Mouse (Mus musculus) cerebellum, adult 8-10 months (tissue): Measurements from ENCODE around the gene Rin3.

Source experiments
- DNase-seq: peaks from one replicate; pipeline ENCODE4 v3.0.0; 2022

Rin3 gene

GRCm38 (mm10) chr12:102342147-102342546 lies 59.3 kb downstream of the Rin3 start:
- no peak for DNase-seq

- no peak for DNase-seq
Observed at GRCm38 (mm10) chr12:102342602-102343001, 59.8 kb downstream of the Rin3 start.

GRCm38 (mm10) chr12:102345031-102345815 lies 62.4 kb downstream of the Rin3 start:
- no peak for DNase-seq

GRCm38 (mm10) chr12:102346507-102346906 lies 63.7 kb downstream of the Rin3 start:
- DNase-seq: peak; percentile 13

GRCm38 (mm10) chr12:102348447-102348846 lies 65.6 kb downstream of the Rin3 start:
- no peak for DNase-seq

- no peak for DNase-seq
Observed at GRCm38 (mm10) chr12:102350997-102351396, 68.1 kb downstream of the Rin3 start.

- no peak for DNase-seq
Observed at GRCm38 (mm10) chr12:102354126-102354984, 71.5 kb downstream of the Rin3 start.

- DNase-seq: no peak
Observed at GRCm38 (mm10) chr12:102355784-102356183, 72.9 kb downstream of the Rin3 start.

- no peak for DNase-seq
Observed at GRCm38 (mm10) chr12:102356781-102357180, 73.9 kb downstream of the Rin3 start.

- no peak for DNase-seq
Observed at GRCm38 (mm10) chr12:102359390-102359789, 76.5 kb downstream of the Rin3 start.

GRCm38 (mm10) chr12:102361189-102362161 lies 78.6 kb downstream of the Rin3 start:
- peak; percentile 10 for DNase-seq

- DNase-seq: no peak
Observed at GRCm38 (mm10) chr12:102365016-102365415, 82.2 kb downstream of the Rin3 start.

GRCm38 (mm10) chr12:102366126-102366816 lies 83.4 kb downstream of the Rin3 start:
- no peak for DNase-seq

- no peak for DNase-seq
Observed at GRCm38 (mm10) chr12:102367075-102367474, 84.2 kb downstream of the Rin3 start.

- no peak for DNase-seq
Observed at GRCm38 (mm10) chr12:102368066-102368465, 85.2 kb downstream of the Rin3 start.

GRCm38 (mm10) chr12:102368556-102368955 lies 85.7 kb downstream of the Rin3 start:
- no peak for DNase-seq

GRCm38 (mm10) chr12:102369488-102370235 lies 86.8 kb downstream of the Rin3 start:
- DNase-seq: no peak

- no peak for DNase-seq
Observed at GRCm38 (mm10) chr12:102370931-102371500, 88.2 kb downstream of the Rin3 start.

GRCm38 (mm10) chr12:102372322-102372721 lies 89.5 kb downstream of the Rin3 start:
- no peak for DNase-seq

- DNase-seq: no peak
Observed at GRCm38 (mm10) chr12:102382180-102382579, 99.3 kb downstream of the Rin3 start.

- DNase-seq: no peak
Observed at GRCm38 (mm10) chr12:102383288-102383687, 100.4 kb downstream of the Rin3 start.
